Mouse (Mus musculus) neural tube, postnatal 0 days (tissue): ENCODE measurements around the gene Sele. TPM values are rescaled to one million over a fixed set of nuclear protein-coding genes. Genes with fewer than 3 reads are reported as not detected.

ENCODE experiments used
- polyA plus RNA-seq: library from polyadenylated mRNA; unstranded; fragments of >200 nt; fragmentation: Nextera tagmentation; extraction: Ambion mirVana; gene quantifications from 2 replicates; pipeline ENCODE4 v1.2.1, GENCODE M21; 2015

Sele gene
- polyA plus RNA-seq, result not detected in 2 replicates

DNA sequence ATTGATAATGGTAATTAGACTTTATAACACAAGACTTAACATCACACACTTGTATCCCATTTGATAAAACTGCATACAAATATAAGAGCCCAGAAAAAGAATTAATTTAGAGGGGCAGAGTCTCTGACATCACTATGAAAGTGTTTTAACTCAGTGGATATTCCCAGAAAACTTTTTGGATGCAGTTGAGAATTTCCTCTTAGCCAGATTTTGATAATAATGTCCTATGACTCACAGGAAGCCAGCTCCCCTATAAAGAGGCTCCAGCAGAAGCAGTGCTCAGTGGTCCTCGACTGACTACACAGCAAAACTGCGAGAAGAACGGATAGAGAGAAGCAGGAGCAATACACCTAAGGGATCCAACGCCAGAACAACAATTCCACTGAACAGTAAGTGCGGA lies at the start of gene Sele:
Gene Sele, plus strand, starts transcription at position 301 of the 400 bp plus-strand sequence.

DNA sequence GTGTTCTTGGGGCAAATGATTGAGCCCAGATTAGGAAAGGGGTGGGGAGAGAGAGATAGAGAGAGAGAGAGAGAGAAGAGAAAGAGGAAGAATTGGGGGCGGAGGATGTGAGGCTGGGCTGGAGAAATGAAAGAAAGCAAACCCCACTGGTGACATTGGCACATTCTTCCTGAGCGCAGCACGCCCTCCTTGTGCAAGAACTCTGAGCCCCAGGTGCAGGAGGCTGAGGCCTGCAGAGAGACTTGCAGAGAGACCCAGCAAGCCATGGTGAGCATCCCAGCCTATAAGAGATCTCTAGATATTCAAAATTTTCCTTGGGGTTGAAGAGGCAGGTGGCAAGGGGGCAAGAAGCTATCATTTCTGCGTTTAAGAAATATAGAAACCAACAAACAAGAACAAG lies 13.9 kb downstream of the Sele start, which contains the start of gene Sell:
Gene Sell, plus strand, starts transcription at position 58 of the 400 bp plus-strand sequence.

Other genes starting within 250 kb of the Sele start
- 12.2 and 12.7 TPM in 2 replicates for gene Scyl3, start 119.1 kb upstream of the Sele start, polyA plus RNA-seq
- 1.7 and 2.7 TPM in 2 replicates for gene BC055324, start 53.4 kb upstream of the Sele start, polyA plus RNA-seq
- gene Mettl18, start 53.3 kb upstream of the Sele start, polyA plus RNA-seq, result 7.2 and 7.8 TPM in 2 replicates
- 0.12 TPM in 1 of 2 replicates, not detected in the other for gene Sell, start 13.7 kb downstream of the Sele start, polyA plus RNA-seq
- gene Selp, start 67.0 kb downstream of the Sele start, polyA plus RNA-seq, result 0.09 and 0.18 TPM in 2 replicates
- gene F5, start 103.6 kb downstream of the Sele start, polyA plus RNA-seq, result 0.14 and 0.17 TPM in 2 replicates
- 9.3 and 9.5 TPM in 2 replicates for gene Slc19a2, start 200.8 kb downstream of the Sele start, polyA plus RNA-seq
- 21.9 and 22.8 TPM in 2 replicates for gene Ccdc181, start 227.4 kb downstream of the Sele start, polyA plus RNA-seq